Mouse (Mus musculus): ENCODE measurements around the gene Clec4e. TPM values are rescaled to one million over a fixed set of nuclear protein-coding genes. Genes with fewer than 3 reads are reported as not detected.
"Not testable (repeated sequence)": the region's sequence is repeated elsewhere in the genome, so short reads cannot be mapped to it uniquely, and the experiment has no call there.

Clec4e gene
- polyA plus RNA-seq, 1 experiment from 2014 or later, result not detected

GRCm38 (mm10) chr6:123248862-123249261 is 40.8 kb downstream of the Clec4e start:
- not testable (repeated sequence) for DNase-seq (ENCODE audit: low spot score, missing footprints); H3K4me2 ChIP-seq; H3K27me3 ChIP-seq (ENCODE audit: control insufficient read depth, insufficient read depth, low read length); ATAC-seq (ENCODE audit: low FRiP score); H3K4me3 ChIP-seq (ENCODE audit: low read depth, low read length); H3K9ac ChIP-seq (ENCODE audit: low read length); H3K36me3 ChIP-seq (ENCODE audit: control insufficient read depth, insufficient read depth, low read length); H3K27ac ChIP-seq (ENCODE audit: low read depth, low read length); H3K4me1 ChIP-seq (ENCODE audit: control insufficient read depth, insufficient read depth, low read length); H3K9me3 ChIP-seq (ENCODE audit: control insufficient read depth, low read length)
- 94% methylated on average over 2 of the region's 2 CpGs for WGBS

- Histone ChIP-seq H3K4me1 (ENCODE audit: control insufficient read depth, insufficient read depth, low read length) (no peaks in the 10 kb centered on the region), H3K27me3 (ENCODE audit: control insufficient read depth, insufficient read depth, low read length) (no peaks in the 10 kb centered on the region), H3K9ac (ENCODE audit: low read length) (no peak overlapping the region), H3K9me3 (ENCODE audit: control insufficient read depth, low read length) (no peaks in the 10 kb centered on the region), H3K4me2 (no peak overlapping the region), H3K27ac (ENCODE audit: low read depth, low read length) (no peak overlapping the region), H3K36me3 (ENCODE audit: control insufficient read depth, insufficient read depth, low read length) (no peaks in the 10 kb centered on the region), H3K4me3 (ENCODE audit: low read depth, low read length) (no peak overlapping the region)
- WGBS, result 89% methylated on average over 5 of the region's 5 CpGs
- DNase-seq (ENCODE audit: low spot score, missing footprints) (no peak), ATAC-seq (ENCODE audit: low FRiP score) (no peak)
Measured at GRCm38 (mm10) chr6:123244201-123244600, 45.5 kb downstream of the Clec4e start.

DNA sequence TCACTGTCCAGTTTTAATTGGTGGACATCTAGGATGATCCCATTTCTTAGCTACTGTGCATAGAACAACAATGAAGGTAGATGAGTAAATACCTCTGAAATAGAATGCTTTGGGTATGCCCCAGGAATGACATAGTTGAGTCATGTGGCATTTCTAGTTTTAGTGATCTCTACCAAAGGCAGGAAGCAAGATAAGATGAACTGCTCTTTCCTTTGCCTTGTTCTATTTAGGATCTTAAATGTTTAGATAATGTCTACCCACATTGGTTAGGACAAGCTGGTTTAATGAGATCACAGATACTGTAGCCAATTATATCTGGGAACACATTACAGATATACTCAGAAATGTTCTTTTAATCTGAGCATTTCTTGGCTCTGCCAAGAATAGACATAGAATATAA is 52.1 kb downstream of the Clec4e start:
- Histone ChIP-seq H3K36me3 (ENCODE audit: control insufficient read depth, insufficient read depth, low read length) (no peaks in the 10 kb centered on the region), H3K9ac (ENCODE audit: low read length) (no peak overlapping the region), H3K4me3 (ENCODE audit: low read depth, low read length) (no peak overlapping the region), H3K4me2 (no peak overlapping the region), H3K4me1 (ENCODE audit: control insufficient read depth, insufficient read depth, low read length) (no peaks in the 10 kb centered on the region), H3K9me3 (ENCODE audit: control insufficient read depth, low read length) (no peaks in the 10 kb centered on the region), H3K27ac (ENCODE audit: low read depth, low read length) (no peak overlapping the region), H3K27me3 (ENCODE audit: control insufficient read depth, insufficient read depth, low read length) (no peaks in the 10 kb centered on the region)
- no peak for ATAC-seq (ENCODE audit: low FRiP score)
- DNase-seq (ENCODE audit: low spot score, missing footprints), result no peak

Other genes starting within 250 kb of the Clec4e start
- gene Clec4b1, start 239.9 kb downstream of the Clec4e start, polyA plus RNA-seq (2014; fragmentation: Nextera tagmentation; extraction: Ambion mirVana), result not detected in 2 replicates
- gene Clec4a2, start 183.4 kb downstream of the Clec4e start, polyA plus RNA-seq (2014; fragmentation: Nextera tagmentation; extraction: Ambion mirVana), result 0.89 and 2.5 TPM in 2 replicates
- gene Clec4b2, start 117.0 kb downstream of the Clec4e start, polyA plus RNA-seq (2014; fragmentation: Nextera tagmentation; extraction: Ambion mirVana), result not detected in 2 replicates
- gene Clec4n, start 60.0 kb downstream of the Clec4e start, polyA plus RNA-seq (2014; fragmentation: Nextera tagmentation; extraction: Ambion mirVana), result 0.94 and 1.0 TPM in 2 replicates
- gene Clec4d, start 27.8 kb downstream of the Clec4e start, polyA plus RNA-seq (2014; fragmentation: Nextera tagmentation; extraction: Ambion mirVana), result not detected in 2 replicates
- not detected in 2 replicates for gene Vmn2r19, start 18.5 kb upstream of the Clec4e start, polyA plus RNA-seq (2014; fragmentation: Nextera tagmentation; extraction: Ambion mirVana)
- gene Vmn2r20, start 128.2 kb upstream of the Clec4e start, polyA plus RNA-seq (2014; fragmentation: Nextera tagmentation; extraction: Ambion mirVana), result not detected in 2 replicates
- not detected in 2 replicates for gene Vmn2r21, start 243.5 kb upstream of the Clec4e start, polyA plus RNA-seq (2014; fragmentation: Nextera tagmentation; extraction: Ambion mirVana)